Mouse (Mus musculus): Measurements from ENCODE around the gene Cfdp1. TPM values are rescaled to one million over a fixed set of nuclear protein-coding genes. Genes with fewer than 3 reads are reported as not detected.

The Cfdp1 gene
- total RNA-seq, 4 experiments from 2014 or later = 65.3 to 81.8 (median 72.3) TPM

Other genes starting within 250 kb of the Cfdp1 start
- gene Ldhd, start 223.9 kb downstream of the Cfdp1 start, total RNA-seq (2022) = 100 to 1,000 TPM in 1 of 4 experiments, 10 to 100 TPM in 3; 58.4 to 109 (median 76.4) TPM
- 10 to 100 TPM in 2 of 4 experiments, 1 to 10 TPM in 2; 7.9 to 11.6 (median 9.7) TPM for gene Zfp1, start 210.9 kb downstream of the Cfdp1 start, total RNA-seq (2022)
- gene Ctrb1, start 163.3 kb downstream of the Cfdp1 start, total RNA-seq (2022) = not detected
- gene Bcar1, start 110.5 kb downstream of the Cfdp1 start, total RNA-seq (2022) = 100 to 1,000 TPM in 2 of 4 experiments, 10 to 100 TPM in 2; 86.1 to 150 (median 104) TPM
- 1 to 10 TPM; 6.4 to 9.1 (median 8.5) TPM for gene Tmem170, start 22.5 kb upstream of the Cfdp1 start, total RNA-seq (2022)
- not detected for gene Chst5, start 56.2 kb upstream of the Cfdp1 start, total RNA-seq (2022)
- gene Tmem231, start 79.6 kb upstream of the Cfdp1 start, total RNA-seq (2022) = 10 to 100 TPM in 2 of 4 experiments, 1 to 10 TPM in 2; 6.3 to 12.4 (median 9.5) TPM
- 100 to 1,000 TPM; 168 to 223 (median 188) TPM for gene Gabarapl2, start 86.4 kb upstream of the Cfdp1 start, total RNA-seq (2022)
- 1 to 10 TPM; 4.4 to 6.1 (median 5.6) TPM for gene Adat1, start 138.0 kb upstream of the Cfdp1 start, total RNA-seq (2022)
- 100 to 1,000 TPM; 101 to 113 (median 106) TPM for gene Kars, start 157.0 kb upstream of the Cfdp1 start, total RNA-seq (2022)
- 10 to 100 TPM; 23.5 to 26.6 (median 24.4) TPM for gene Terf2ip, start 157.1 kb upstream of the Cfdp1 start, total RNA-seq (2022)
- under 1 TPM in 2 of 4 experiments, not detected in 2; 0.25 to 0.46 TPM for gene Gm6793, start 160.7 kb upstream of the Cfdp1 start, total RNA-seq (2022)

All from adrenal gland, adult 8-10 months (tissue).